Mouse (Mus musculus) liver, embryonic 14.5 days (tissue): ENCODE data around the gene Fbxo36.

Experiments
- CTCF ChIP-seq: IDR thresholded peaks from 2 replicates; pipeline ENCODE4 v1.5.1; 2016; ENCODE audit warnings: antibody characterized with exemption, low read depth, control low read depth
- EP300 ChIP-seq: IDR thresholded peaks from 2 replicates; pipeline ENCODE4 v1.6.1; 2016; ENCODE audit warnings: antibody characterized with exemption, low read depth

DNA sequence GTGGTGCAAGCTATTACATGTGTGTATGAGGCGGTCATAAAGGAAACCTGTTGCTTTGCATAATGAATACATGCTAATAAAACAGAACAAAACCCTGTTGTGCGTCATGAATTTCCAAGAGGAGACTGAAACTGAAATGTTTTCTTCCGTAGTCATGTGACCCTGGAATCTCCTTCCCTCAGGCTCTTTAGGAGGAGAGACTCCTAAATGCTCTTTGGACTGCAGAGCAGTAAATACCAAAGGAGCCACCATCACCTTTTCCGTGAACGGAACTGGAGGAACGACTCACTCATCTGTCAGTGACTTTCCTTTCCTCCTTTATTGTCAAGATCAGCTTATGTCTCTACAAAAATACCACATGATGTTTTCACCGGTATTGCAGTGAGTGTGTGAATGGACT, 8.1 kb downstream of the Fbxo36 start:
- no peak for TF ChIP-seq CTCF
- TF ChIP-seq EP300: no peak
